Mouse (Mus musculus): ENCODE data around the gene C330007P06Rik. TPM values are rescaled to one million over a fixed set of nuclear protein-coding genes. Genes with fewer than 3 reads are reported as not detected.

C330007P06Rik gene
- polyA plus RNA-seq, 2 experiments, result 6.2 to 14.6 TPM

DNA sequence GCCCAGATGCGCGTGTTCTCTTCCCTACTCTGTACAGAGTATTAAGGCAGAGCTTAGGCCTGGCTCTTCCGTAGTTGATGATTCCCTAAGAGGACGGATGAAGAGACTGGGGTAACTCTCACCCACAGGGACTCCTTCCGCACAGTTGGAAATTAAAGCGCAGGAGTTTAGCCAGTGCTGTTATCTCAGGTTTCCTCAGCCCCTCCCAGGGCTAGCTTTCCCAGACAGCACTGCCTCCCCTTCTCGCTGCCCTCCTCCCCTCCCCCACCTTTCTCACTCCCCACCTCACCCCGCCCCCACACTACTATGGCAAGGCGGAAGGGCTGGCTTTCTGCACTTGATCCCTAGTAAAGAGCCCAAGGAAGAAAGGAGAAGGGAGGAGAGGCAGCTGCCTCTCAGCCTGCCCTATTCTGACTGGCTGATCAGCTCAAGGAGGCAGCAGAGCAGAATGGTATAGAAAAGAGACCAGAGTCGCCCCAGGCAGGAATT is 56.9 kb downstream of the C330007P06Rik start:
- Histone ChIP-seq H3K27me3 (ENCODE audit: control insufficient read depth, insufficient read depth, low read length) (no peaks in the 10 kb centered on the region), H3K4me1 (replicated peaks; ENCODE audit: control insufficient read depth in 2 of 2, insufficient read depth in 2 of 2, low read length in 1 of 2) (peaks cover 0 to 7% of the 10 kb centered on the region in 2 experiments; a peak in 2 of 4 replicates), H3K36me3 (replicated peaks; ENCODE audit: control insufficient read depth, insufficient read depth, low read depth) (no peaks in the 10 kb centered on the region), H3K9ac (replicated peaks) (peak overlapping the region; percentile 35), H3K4me2 (ENCODE audit: low read depth) (peak overlapping the region; percentile 58), H3K4me3 (ENCODE audit: insufficient read depth in 1 of 2, low read depth in 2 of 2, low read length in 2 of 2) (peak overlapping the region; percentile 27 to 29; a peak in 3 of 4 replicates), H3K27ac (no peak overlapping the region), H3K9me3 (ENCODE audit: control insufficient read depth, low read length) (no peaks in the 10 kb centered on the region)
- WGBS (ENCODE audit: insufficient replicate concordance), result 9% methylated on average over 10 of the region's 10 CpGs
- DNase-seq (ENCODE audit: low read depth in 3 of 3, low spot score in 3 of 3) (no peak), ATAC-seq (ENCODE audit: insufficient read depth) (peak; percentile 59)
- TF ChIP-seq CTCF (IDR thresholded peaks at IDR 0.05; ENCODE audit: low read depth), result no peak
- TF ChIP-seq EP300 (IDR thresholded peaks at IDR 0.05; ENCODE audit: low read depth), result no peak

DNA sequence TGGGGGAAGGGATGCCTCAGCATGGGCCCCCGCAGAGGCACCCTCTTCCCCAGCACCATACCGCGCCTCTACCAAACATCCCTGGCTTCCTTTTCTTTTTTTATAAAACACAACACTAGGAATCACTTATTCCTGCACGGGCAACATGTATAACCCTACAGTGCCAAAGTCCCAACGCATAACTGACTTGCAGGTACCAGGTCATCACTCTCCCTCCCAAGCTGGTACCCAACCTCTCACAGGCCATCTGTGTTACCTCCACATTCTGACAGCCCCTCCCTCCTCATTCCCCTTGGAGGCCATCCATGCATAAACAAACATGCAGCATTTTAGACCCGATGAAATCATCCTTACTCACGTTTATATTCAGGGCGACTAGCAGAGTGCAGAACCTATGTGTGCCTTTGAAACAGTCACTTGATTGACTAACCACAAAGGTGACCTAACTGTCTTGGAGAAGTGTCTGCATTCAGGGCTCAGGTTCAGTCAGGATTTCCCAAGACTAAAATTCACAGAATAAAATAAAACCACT is 57.5 kb downstream of the C330007P06Rik start:
- Histone ChIP-seq H3K27ac (no peak overlapping the region), H3K9me3 (ENCODE audit: control insufficient read depth, low read length) (no peaks in the 10 kb centered on the region), H3K27me3 (ENCODE audit: control insufficient read depth, insufficient read depth, low read length) (no peaks in the 10 kb centered on the region), H3K4me1 (replicated peaks; ENCODE audit: control insufficient read depth in 2 of 2, insufficient read depth in 2 of 2, low read length in 1 of 2) (peaks cover 0 to 7% of the 10 kb centered on the region in 2 experiments; a peak in 2 of 4 replicates), H3K9ac (replicated peaks) (no peak overlapping the region), H3K4me3 (ENCODE audit: insufficient read depth in 1 of 2, low read depth in 2 of 2, low read length in 2 of 2) (no peak overlapping the region), H3K4me2 (ENCODE audit: low read depth) (peak overlapping the region; percentile 58), H3K36me3 (replicated peaks; ENCODE audit: control insufficient read depth, insufficient read depth, low read depth) (no peaks in the 10 kb centered on the region)
- no peak for TF ChIP-seq CTCF (IDR thresholded peaks at IDR 0.05; ENCODE audit: low read depth)
- TF ChIP-seq EP300 (IDR thresholded peaks at IDR 0.05; ENCODE audit: low read depth), result no peak
- 49% methylated on average over 8 of the region's 8 CpGs for WGBS (ENCODE audit: insufficient replicate concordance)
- DNase-seq (ENCODE audit: low read depth in 3 of 3, low spot score in 3 of 3) (no peak), ATAC-seq (ENCODE audit: insufficient read depth) (no peak)

DNA sequence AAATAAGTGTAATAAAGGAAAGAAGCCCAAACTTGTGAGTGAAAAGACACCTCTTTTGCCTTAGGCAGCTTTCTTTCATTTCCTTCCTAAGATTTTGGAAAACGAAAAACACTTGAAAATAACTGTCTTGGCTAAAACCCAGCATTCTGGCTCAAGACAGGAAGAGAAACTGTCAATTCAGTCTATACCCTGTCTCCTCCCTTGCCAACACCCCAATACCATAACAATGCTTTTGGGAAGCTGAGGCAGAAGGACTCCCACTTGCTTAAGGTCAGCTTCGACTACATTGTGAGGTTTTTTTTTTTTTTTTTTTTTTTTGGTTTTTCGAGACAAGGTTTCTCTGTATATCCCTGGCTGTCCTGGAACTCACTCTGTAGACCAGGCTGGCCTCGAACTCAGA is 58.5 kb downstream of the C330007P06Rik start:
- H3K9ac ChIP-seq (replicated peaks), result no peak overlapping the region
- no peaks in the 10 kb centered on the region for H3K9me3 ChIP-seq (ENCODE audit: control insufficient read depth, low read length)
- no peaks in the 10 kb centered on the region for H3K27me3 ChIP-seq (ENCODE audit: control insufficient read depth, insufficient read depth, low read length)
- peaks cover 0 to 7% of the 10 kb centered on the region in 2 experiments; a peak in 2 of 4 replicates for H3K4me1 ChIP-seq (replicated peaks; ENCODE audit: control insufficient read depth in 2 of 2, insufficient read depth in 2 of 2, low read length in 1 of 2)
- no peak overlapping the region for H3K4me3 ChIP-seq (ENCODE audit: insufficient read depth in 1 of 2, low read depth in 2 of 2, low read length in 2 of 2)
- no peak overlapping the region for H3K4me2 ChIP-seq (ENCODE audit: low read depth)
- WGBS (ENCODE audit: insufficient replicate concordance), result 73% methylated on average over 3 of the region's 4 CpGs
- no peak for TF ChIP-seq CTCF (IDR thresholded peaks at IDR 0.05; ENCODE audit: low read depth)
- TF ChIP-seq EP300 (IDR thresholded peaks at IDR 0.05; ENCODE audit: low read depth), result no peak
- ATAC-seq (ENCODE audit: insufficient read depth) (no peak), DNase-seq (ENCODE audit: low read depth in 3 of 3, low spot score in 3 of 3) (no peak)
- no peak overlapping the region for H3K27ac ChIP-seq
- H3K36me3 ChIP-seq (replicated peaks; ENCODE audit: control insufficient read depth, insufficient read depth, low read depth), result no peaks in the 10 kb centered on the region

DNA sequence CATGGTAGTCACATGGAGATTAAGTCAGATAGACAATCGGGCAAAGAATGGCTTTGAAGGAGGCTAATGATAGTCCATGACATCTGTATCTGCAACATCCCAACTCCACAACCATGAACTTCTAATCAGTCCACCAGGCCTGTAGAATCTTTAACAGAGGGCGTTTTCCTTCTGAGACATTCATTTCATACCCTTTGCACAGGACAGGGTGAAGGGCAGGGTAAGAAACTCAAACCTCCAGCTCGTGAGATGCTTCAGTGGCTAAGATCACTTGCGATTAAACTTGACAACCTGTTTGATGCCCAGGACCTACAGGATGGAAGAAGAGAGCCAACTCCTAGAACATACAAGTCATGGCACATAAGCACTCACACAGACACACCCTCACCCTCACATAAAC is 58.9 kb downstream of the C330007P06Rik start:
- no peaks in the 10 kb centered on the region for H3K27me3 ChIP-seq (ENCODE audit: control insufficient read depth, insufficient read depth, low read length)
- peaks cover 0 to 7% of the 10 kb centered on the region in 2 experiments; a peak in 2 of 4 replicates for H3K4me1 ChIP-seq (replicated peaks; ENCODE audit: control insufficient read depth in 2 of 2, insufficient read depth in 2 of 2, low read length in 1 of 2)
- H3K9ac ChIP-seq (replicated peaks), result no peak overlapping the region
- 62% methylated on average over 4 of the region's 4 CpGs for WGBS (ENCODE audit: insufficient replicate concordance)
- no peak overlapping the region for H3K27ac ChIP-seq
- TF ChIP-seq CTCF (IDR thresholded peaks at IDR 0.05; ENCODE audit: low read depth) (no peak), EP300 (IDR thresholded peaks at IDR 0.05; ENCODE audit: low read depth) (no peak)
- no peaks in the 10 kb centered on the region for H3K9me3 ChIP-seq (ENCODE audit: control insufficient read depth, low read length)
- DNase-seq (ENCODE audit: low read depth in 3 of 3, low spot score in 3 of 3), result no peak
- no peak overlapping the region for H3K4me3 ChIP-seq (ENCODE audit: insufficient read depth in 1 of 2, low read depth in 2 of 2, low read length in 2 of 2)
- no peak for ATAC-seq (ENCODE audit: insufficient read depth)
- no peaks in the 10 kb centered on the region for H3K36me3 ChIP-seq (replicated peaks; ENCODE audit: control insufficient read depth, insufficient read depth, low read depth)
- no peak overlapping the region for H3K4me2 ChIP-seq (ENCODE audit: low read depth)

DNA sequence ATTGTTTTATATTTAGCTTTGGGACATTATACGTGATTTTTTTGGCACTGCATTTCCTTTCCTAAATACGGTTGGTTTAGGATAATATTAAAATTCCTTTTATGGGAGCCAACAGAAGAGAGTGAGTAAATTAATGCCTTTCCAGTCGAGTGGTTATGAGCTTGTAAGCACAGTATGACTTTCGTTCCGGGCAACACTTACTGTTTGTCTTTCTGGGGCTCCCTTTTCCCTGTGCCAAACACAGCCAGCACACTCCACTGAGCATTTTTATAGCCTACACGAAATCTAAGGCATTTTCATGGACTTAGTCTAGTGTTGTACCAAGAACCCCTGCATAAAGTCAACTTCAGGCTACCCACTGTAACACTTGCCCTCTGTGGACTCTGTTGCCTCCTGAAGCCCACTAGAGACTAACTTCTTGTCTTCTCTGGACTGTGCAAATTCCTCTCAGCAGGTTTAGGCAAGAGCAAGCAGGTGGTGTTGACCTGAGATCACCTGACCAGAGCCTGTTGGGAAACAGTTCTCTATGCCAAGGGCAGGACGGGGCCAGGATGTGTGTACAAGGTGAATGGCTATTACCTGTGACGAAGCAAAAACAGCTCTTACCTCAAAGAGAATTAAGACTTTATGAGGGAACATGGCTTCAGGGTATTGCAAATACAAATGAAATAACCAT is 59.6 kb downstream of the C330007P06Rik start:
- Histone ChIP-seq H3K27me3 (ENCODE audit: control insufficient read depth, insufficient read depth, low read length) (no peaks in the 10 kb centered on the region), H3K4me3 (ENCODE audit: insufficient read depth in 1 of 2, low read depth in 2 of 2, low read length in 2 of 2) (no peak overlapping the region), H3K36me3 (replicated peaks; ENCODE audit: control insufficient read depth, insufficient read depth, low read depth) (no peaks in the 10 kb centered on the region), H3K27ac (no peak overlapping the region), H3K4me2 (ENCODE audit: low read depth) (no peak overlapping the region), H3K9me3 (ENCODE audit: control insufficient read depth, low read length) (no peaks in the 10 kb centered on the region), H3K9ac (replicated peaks) (no peak overlapping the region), H3K4me1 (replicated peaks; ENCODE audit: control insufficient read depth in 2 of 2, insufficient read depth in 2 of 2, low read length in 1 of 2) (peaks cover 0 to 7% of the 10 kb centered on the region in 2 experiments; a peak in 2 of 4 replicates)
- no peak for DNase-seq (ENCODE audit: low read depth in 3 of 3, low spot score in 3 of 3)
- 67% methylated on average over 8 of the region's 8 CpGs for WGBS (ENCODE audit: insufficient replicate concordance)
- TF ChIP-seq CTCF (IDR thresholded peaks at IDR 0.05; ENCODE audit: low read depth), result no peak
- TF ChIP-seq EP300 (IDR thresholded peaks at IDR 0.05; ENCODE audit: low read depth), result no peak
- ATAC-seq (ENCODE audit: insufficient read depth), result peak; percentile 49; the same call in 1 of the 2 replicates
